Mouse (Mus musculus): ENCODE results near the gene Ostm1. TPM values are rescaled to one million over a fixed set of nuclear protein-coding genes. Genes with fewer than 3 reads are reported as not detected.

Gene Ostm1
- polyA plus RNA-seq, 1 experiment: 45.4 TPM

- peak overlapping the region; percentile 47 for H3K4me3 ChIP-seq (ENCODE audit: insufficient read depth, low read length)
- H3K4me1 ChIP-seq (ENCODE audit: control insufficient read depth, insufficient read depth, low read length): no peaks in the 10 kb centered on the region
- TF ChIP-seq POLR2A (IDR thresholded peaks at IDR 0.05; ENCODE audit: extremely low read depth, insufficient read depth, low read length) (no peak), CTCF (IDR thresholded peaks at IDR 0.05; ENCODE audit: extremely low read depth, insufficient read depth, low read length) (no peak)
- H3K27ac ChIP-seq (ENCODE audit: insufficient read depth, low read length): no peak overlapping the region
Measured at GRCm38 (mm10) chr10:42581694-42582565, 1.7 kb upstream of the Ostm1 start.

- peak overlapping the region; percentile 47 for H3K4me3 ChIP-seq (ENCODE audit: insufficient read depth, low read length)
- TF ChIP-seq CTCF (IDR thresholded peaks at IDR 0.05; ENCODE audit: extremely low read depth, insufficient read depth, low read length) (no peak), POLR2A (IDR thresholded peaks at IDR 0.05; ENCODE audit: extremely low read depth, insufficient read depth, low read length) (no peak)
- H3K4me1 ChIP-seq (ENCODE audit: control insufficient read depth, insufficient read depth, low read length): no peaks in the 10 kb centered on the region
- H3K27ac ChIP-seq (ENCODE audit: insufficient read depth, low read length): peak overlapping the region; percentile 60; the same call in 1 of the 2 replicates
Measured at GRCm38 (mm10) chr10:42582566-42583110, 984 bp upstream of the Ostm1 start.

- Histone ChIP-seq H3K4me3 (ENCODE audit: insufficient read depth, low read length) (peak overlapping the region; percentile 47), H3K4me1 (ENCODE audit: control insufficient read depth, insufficient read depth, low read length) (no peaks in the 10 kb centered on the region), H3K27ac (ENCODE audit: insufficient read depth, low read length) (no peak overlapping the region)
- TF ChIP-seq POLR2A (IDR thresholded peaks at IDR 0.05; ENCODE audit: extremely low read depth, insufficient read depth, low read length) (no peak), CTCF (IDR thresholded peaks at IDR 0.05; ENCODE audit: extremely low read depth, insufficient read depth, low read length) (no peak)
Measured at GRCm38 (mm10) chr10:42583902-42584435, 347 bp downstream of the Ostm1 start.

- Histone ChIP-seq H3K4me3 (ENCODE audit: insufficient read depth, low read length) (peak overlapping the region; percentile 47), H3K4me1 (ENCODE audit: control insufficient read depth, insufficient read depth, low read length) (no peaks in the 10 kb centered on the region), H3K27ac (ENCODE audit: insufficient read depth, low read length) (no peak overlapping the region)
- TF ChIP-seq CTCF (IDR thresholded peaks at IDR 0.05; ENCODE audit: extremely low read depth, insufficient read depth, low read length) (no peak), POLR2A (IDR thresholded peaks at IDR 0.05; ENCODE audit: extremely low read depth, insufficient read depth, low read length) (no peak)
Measured at GRCm38 (mm10) chr10:42584436-42584983, 888 bp downstream of the Ostm1 start.

- H3K4me3 ChIP-seq (ENCODE audit: insufficient read depth, low read length): no peak overlapping the region
- no peak overlapping the region for H3K27ac ChIP-seq (ENCODE audit: insufficient read depth, low read length)
- H3K4me1 ChIP-seq (ENCODE audit: control insufficient read depth, insufficient read depth, low read length): no peaks in the 10 kb centered on the region
- no peak for TF ChIP-seq POLR2A (IDR thresholded peaks at IDR 0.05; ENCODE audit: extremely low read depth, insufficient read depth, low read length)
- no peak for TF ChIP-seq CTCF (IDR thresholded peaks at IDR 0.05; ENCODE audit: extremely low read depth, insufficient read depth, low read length)
Measured at GRCm38 (mm10) chr10:42585156-42585555, 1.5 kb downstream of the Ostm1 start.

GRCm38 (mm10) chr10:42585596-42586305 is 2.1 kb downstream of the Ostm1 start:
- Histone ChIP-seq H3K4me1 (ENCODE audit: control insufficient read depth, insufficient read depth, low read length) (no peaks in the 10 kb centered on the region), H3K4me3 (ENCODE audit: insufficient read depth, low read length) (no peak overlapping the region), H3K27ac (ENCODE audit: insufficient read depth, low read length) (no peak overlapping the region)
- TF ChIP-seq POLR2A (IDR thresholded peaks at IDR 0.05; ENCODE audit: extremely low read depth, insufficient read depth, low read length): no peak
- TF ChIP-seq CTCF (IDR thresholded peaks at IDR 0.05; ENCODE audit: extremely low read depth, insufficient read depth, low read length): no peak

GRCm38 (mm10) chr10:42587961-42588750 is 4.5 kb downstream of the Ostm1 start:
- Histone ChIP-seq H3K27ac (ENCODE audit: insufficient read depth, low read length) (no peak overlapping the region), H3K4me3 (ENCODE audit: insufficient read depth, low read length) (no peak overlapping the region), H3K4me1 (ENCODE audit: control insufficient read depth, insufficient read depth, low read length) (no peaks in the 10 kb centered on the region)
- no peak for TF ChIP-seq POLR2A (IDR thresholded peaks at IDR 0.05; ENCODE audit: extremely low read depth, insufficient read depth, low read length)
- no peak for TF ChIP-seq CTCF (IDR thresholded peaks at IDR 0.05; ENCODE audit: extremely low read depth, insufficient read depth, low read length)

- TF ChIP-seq POLR2A (IDR thresholded peaks at IDR 0.05; ENCODE audit: extremely low read depth, insufficient read depth, low read length) (no peak), CTCF (IDR thresholded peaks at IDR 0.05; ENCODE audit: extremely low read depth, insufficient read depth, low read length) (no peak)
- H3K27ac ChIP-seq (ENCODE audit: insufficient read depth, low read length): no peak overlapping the region
- H3K4me1 ChIP-seq (ENCODE audit: control insufficient read depth, insufficient read depth, low read length): no peaks in the 10 kb centered on the region
- H3K4me3 ChIP-seq (ENCODE audit: insufficient read depth, low read length): no peak overlapping the region
Measured at GRCm38 (mm10) chr10:42589505-42589904, 5.9 kb downstream of the Ostm1 start.
